Mouse (Mus musculus) R1 (cell line): ENCODE measurements at regions not wholly inside any gene's neighbourhood (a gene's known extent, or its start where the extent isn't known, plus 50 kb on each side); places are given as distances from the start of the nearest gene placed in this dataset.
A peak's percentile ranks its signal among the peaks of the same experiment; 100 is the strongest.

ENCODE experiments used
- DNase-seq: peaks from one replicate; pipeline ENCODE4 v3.0.0-alpha.2; 2018; ENCODE audit warnings: low read depth, low spot score

DNA sequence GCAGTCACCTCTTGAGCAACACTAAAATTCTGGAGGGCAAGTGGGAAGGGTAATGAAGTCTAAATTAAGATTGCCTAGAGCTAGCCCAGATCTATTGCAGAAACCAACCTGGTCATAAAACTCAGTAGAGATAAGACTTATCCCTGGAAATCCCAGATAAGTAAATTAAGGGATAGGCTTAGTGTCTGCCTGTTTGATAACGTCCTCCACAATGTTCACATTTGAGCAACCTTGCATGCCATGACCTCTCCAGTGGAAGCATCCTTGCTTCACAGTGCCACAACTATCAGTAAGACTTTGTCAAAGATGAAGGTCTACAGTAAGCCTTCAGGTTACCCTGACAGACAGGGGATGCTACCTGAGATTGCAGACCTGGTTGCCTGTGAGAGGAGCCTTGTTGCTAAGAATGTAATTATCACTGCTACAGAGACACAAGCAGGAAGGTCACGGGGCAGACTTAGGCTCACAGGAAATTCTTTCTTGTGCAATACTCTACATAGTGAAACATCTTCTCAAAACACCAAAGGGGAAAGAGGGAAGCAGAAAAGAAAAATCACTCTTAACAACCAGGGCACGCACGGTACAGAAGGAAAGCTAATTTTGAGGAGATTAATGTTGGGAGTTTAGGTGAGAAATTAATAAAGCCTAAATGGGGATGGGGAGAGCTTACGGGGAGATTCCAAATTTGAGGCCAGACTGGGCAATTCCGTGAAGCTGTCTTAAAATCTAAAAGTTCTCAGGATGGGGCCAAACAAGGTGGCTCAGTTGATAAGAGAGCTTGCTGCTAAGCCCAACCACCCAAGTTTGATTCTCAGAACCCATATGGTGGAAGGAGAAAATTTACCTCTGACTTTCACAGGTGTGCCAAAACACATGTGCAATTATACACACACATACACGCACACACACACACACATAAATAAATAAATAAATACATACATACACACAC is 56.9 kb upstream of the Prdm9 start:
- no peak for DNase-seq

DNA sequence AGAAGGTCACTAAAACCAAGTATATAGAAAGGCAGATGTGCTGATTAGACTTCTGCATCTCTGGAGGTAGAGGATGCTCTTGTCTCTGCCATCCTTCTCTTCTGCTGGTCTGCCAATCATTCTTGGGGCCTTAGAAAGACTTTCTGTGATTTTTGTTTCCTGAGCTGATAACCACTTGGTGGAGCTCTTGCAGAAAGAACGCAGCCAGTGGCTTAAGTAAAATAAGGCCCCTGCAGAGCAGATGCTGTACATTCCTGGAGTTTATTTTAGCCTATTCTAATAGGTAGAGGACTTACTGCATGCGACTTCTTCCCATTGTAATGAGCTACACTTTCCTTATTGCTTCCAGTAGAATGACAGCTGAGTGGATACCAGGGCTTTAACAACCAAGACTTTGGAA is 58.8 kb upstream of the Prdm9 start:
- peak; percentile 65 for DNase-seq

DNA sequence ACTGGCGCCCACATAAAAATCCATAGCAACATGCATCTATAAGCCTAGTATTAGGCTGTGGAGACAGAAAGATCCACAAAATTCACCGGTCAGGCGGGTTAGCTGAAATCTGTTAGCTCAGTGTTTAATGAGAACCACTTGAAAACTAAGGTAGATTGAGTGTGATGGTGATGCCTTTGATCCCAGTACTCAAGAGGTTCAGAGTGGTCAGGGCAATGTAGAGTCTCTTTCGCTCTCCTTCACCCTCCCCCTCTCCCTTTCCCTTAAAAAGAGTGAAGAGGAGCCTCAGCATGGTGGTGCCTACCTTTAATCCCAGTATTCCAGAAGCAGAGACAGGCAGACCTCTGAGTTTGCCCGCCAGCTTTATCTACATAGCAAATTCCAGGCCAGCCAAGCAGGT is 66.6 kb upstream of the Prdm9 start:
- DNase-seq = no peak

DNA sequence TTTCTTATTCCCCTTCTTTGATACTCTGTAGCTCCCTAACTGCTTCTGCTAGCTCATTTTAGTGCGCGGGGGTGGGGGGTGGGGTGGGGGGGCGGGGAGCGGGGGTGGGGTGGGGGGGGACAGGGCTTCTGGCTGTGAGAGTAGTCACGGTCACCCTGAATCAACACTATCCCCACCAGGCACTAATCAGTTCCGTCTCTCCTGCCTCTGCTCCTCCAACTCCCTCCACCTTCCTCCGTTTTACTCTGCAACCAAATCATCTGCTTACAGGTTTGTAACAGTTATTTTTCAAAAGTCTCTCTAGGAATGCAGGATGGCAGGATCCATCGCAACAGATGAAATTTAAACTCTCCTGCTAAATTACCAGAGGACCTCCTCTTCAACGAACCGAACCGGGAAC is 67.5 kb upstream of the Prdm9 start:
- no peak for DNase-seq

DNA sequence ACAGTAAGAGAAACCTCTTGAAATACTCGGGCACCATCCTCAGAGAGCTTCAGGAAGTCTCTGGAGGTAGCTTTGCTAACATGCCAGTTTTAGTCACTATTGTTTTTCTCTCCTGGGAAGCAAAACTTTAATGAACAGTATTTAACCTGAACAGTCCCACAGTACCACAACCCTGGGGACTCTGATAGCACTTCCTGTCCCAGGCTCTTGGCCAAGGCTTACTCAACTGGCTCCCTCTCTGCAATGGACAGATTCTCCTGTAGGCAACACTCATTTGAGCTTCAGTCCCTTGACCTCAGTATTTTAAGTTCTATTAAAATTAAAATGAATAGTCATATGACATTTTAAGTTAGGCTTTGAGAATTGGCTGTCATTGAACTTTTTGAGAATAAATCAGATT is 67.9 kb upstream of the Prdm9 start:
- DNase-seq = no peak

DNA sequence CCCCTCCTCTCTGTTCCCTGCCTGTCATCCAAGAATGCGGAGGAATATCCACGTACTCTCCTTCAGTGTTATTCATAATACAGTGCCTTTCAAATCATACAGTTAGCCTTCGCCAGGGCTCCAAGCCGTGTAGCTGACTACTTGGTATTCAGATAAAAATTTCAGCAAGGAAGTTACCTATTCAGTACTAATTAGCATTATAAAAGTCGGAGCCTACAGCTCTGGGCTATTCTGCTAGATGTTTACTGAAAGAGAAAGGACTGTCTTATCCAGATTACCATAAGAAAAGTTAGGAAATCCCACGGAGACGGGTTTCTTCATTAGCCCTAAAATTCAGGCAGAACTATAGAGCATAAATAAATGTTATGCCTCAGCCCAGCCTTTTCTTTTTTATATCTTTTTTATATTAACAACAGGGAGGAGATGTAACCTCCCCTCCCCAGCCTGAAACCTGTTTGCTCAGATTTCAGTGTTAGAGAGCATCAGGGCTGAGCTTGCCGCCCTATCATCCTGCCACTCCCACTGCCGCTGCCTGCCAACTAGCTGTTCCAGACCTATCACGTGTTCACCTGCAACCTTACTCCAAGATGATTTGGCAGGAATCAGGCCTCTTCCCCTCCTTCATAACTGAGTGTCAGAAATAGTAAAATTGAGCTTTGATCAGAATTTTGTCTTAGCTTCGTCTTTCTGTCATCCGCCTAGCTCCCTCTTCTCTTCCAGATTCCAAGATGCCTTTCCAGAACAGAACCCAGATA is 65.5 kb upstream of the Chd1 start:
- DNase-seq = peak; percentile 91

DNA sequence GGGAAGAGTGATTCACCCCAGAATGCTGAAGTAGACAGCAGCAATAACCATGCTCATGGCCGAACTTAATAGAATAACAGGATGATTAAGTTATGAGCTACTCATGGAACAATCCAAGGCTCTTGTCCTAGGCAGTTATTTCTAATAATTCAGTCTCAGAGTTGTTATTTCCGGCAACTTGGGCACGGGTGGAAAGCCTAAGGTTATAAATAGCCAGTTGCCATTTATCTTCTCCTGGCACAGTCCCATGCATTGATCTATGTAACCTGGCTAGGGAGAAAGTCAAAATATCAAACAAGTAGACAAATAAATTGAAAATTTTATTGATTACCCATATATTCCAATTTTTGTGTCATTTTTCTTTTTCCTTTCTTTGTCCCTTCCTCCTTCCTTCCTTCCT is 64.0 kb upstream of the Chd1 start:
- no peak for DNase-seq

DNA sequence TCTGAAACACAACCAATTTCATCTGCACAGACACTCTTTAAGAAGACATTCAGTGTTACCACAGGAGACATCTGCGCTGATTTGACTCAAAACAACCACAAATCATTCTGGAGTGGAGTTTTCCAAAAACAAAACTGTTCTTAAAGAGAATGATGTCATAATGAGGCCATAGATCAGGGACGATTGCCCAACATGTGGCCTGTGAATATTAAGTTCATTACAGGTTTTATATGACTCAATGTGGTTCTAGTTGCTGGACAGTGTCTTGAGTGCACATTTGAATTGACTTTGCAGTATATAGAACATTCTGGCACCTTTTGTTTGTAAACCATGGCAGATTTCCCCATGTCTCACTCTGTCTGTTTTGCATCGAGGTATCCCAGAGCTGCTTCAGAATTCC is 63.0 kb upstream of the Chd1 start:
- DNase-seq = no peak

DNA sequence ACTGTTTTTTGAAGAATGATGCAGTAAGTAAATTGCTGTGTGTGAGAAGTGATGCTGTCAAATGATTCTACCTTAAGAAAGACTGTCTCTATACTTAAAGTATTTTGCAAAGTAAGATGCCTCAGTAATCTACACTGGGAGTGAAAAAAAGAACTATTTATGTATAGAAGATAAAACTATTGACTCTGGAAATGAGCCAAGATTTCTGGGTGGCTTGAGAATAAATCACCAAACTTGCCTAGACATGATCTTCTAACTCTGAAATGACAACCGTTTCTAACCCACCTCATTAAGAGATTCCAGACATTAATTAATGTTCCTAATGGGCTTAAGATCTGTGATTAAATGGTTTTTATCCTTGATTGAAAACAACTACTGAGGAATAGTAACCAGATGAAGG is 58.0 kb upstream of the Chd1 start:
- DNase-seq = no peak

DNA sequence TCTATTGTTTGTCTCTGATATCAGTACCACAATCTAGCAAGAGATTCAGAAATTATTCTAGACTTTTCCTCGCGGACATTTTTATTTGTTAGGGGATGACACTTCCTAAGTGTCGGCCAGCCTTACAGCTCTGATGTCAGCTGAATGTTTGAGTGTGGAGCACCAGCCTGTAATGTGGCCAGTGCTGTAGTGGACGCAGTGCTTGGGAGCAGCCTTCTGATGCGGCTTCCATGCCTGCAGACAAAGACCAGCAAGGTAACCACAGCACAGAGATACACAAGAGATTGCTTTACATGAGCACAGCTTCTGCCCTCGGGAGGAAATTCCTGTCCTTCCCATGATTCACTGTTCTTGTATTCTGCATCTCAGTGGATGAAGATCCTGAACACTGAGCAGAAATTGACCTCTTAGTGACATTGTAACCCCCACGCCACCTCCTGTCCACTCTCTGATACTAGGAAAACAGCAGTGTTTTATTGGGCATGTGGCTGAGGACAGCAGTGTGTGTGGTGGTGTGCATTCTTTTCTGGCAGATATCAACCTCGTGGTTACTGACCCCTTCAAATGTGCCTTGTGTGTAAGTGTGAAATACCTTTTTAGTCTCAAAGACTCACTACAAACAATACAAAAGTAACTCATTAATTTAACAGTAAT is 54.6 kb upstream of the Chd1 start:
- no peak for DNase-seq

DNA sequence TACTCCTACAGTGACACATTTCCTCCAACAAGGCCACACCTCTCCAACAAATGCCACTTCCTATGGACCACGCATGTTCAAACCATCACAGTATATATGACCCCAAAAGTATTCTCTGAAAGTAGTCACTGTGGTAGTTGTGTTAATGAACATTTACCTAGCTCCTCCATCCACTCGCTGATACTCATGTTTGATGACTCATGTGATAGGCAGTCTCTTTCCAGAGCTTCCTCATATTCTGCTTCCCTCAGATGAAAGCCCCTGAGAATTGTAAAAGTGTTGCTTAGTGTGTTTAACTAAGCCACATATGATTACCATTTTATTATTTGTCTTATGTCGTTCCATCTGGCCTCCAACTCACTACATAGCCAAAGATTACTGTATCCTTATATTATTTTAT is 52.9 kb upstream of the Chd1 start:
- DNase-seq = no peak
